ENCODE assay signal across 23 mouse cellular contexts in genomic region chr11:48152219-48152618, GRCm38 (mm10).
"Had no signal": no experiment of that assay in that cellular context is flagged by ENCODE, and none has a peak within 500 bp of the region (broad histone marks: within the 10 kb centered on the region; RNA-seq: fewer than 3 reads in every experiment).

No protein-coding gene starts in this region.

- H3K9me3 ChIP-seq: limb, embryonic 10.5 days; limb, embryonic 13.5 days; lung, embryonic 15.5 days; midbrain, embryonic 12.5 days; midbrain, embryonic 15.5 days; neural tube, embryonic 12.5 days; neural tube, embryonic 15.5 days had no signal

- H3K4me1 ChIP-seq: limb, embryonic 10.5 days; limb, embryonic 13.5 days; lung, embryonic 15.5 days; midbrain, embryonic 12.5 days; midbrain, embryonic 15.5 days; neural tube, embryonic 12.5 days; neural tube, embryonic 15.5 days had no signal

- DNase-seq: layer of hippocampus, adult 9-11 months; liver, postnatal 0 days; lung, postnatal 14 days; lung, postnatal 4 days; right cerebral cortex, adult 18-20 months; right cerebral cortex, postnatal 14 days; right cerebral cortex, postnatal 4 days; thymus, adult 2 months; thymus, postnatal 14 days; thymus, postnatal 4 days had no signal

- H3K36me3 ChIP-seq: limb, embryonic 10.5 days; limb, embryonic 13.5 days; lung, embryonic 15.5 days; midbrain, embryonic 12.5 days; midbrain, embryonic 15.5 days; neural tube, embryonic 12.5 days; neural tube, embryonic 15.5 days had no signal

- H3K9ac ChIP-seq: limb, embryonic 13.5 days; liver, embryonic 14.5 days; liver, postnatal 0 days; lung, embryonic 15.5 days; midbrain, embryonic 12.5 days; midbrain, embryonic 15.5 days; neural tube, embryonic 12.5 days; neural tube, embryonic 15.5 days had no signal

- H3K4me2 ChIP-seq: limb, embryonic 13.5 days; liver, embryonic 11.5 days; lung, embryonic 15.5 days; midbrain, embryonic 12.5 days; midbrain, embryonic 15.5 days; neural tube, embryonic 12.5 days; neural tube, embryonic 15.5 days had no signal

- H3K27me3 ChIP-seq: limb, embryonic 13.5 days; lung, embryonic 15.5 days; midbrain, embryonic 12.5 days; midbrain, embryonic 15.5 days; neural tube, embryonic 12.5 days; neural tube, embryonic 15.5 days had no signal

- ATAC-seq: hindbrain, postnatal 0 days; inflammation-experienced regulatory T-cells, adult 6 months; liver, postnatal 0 days; midbrain, embryonic 15.5 days had no signal

- H3K27ac ChIP-seq: hindbrain, postnatal 0 days; layer of hippocampus, adult 2 months; limb, embryonic 10.5 days; limb, embryonic 13.5 days; liver, embryonic 14.5 days; lung, embryonic 15.5 days; midbrain, embryonic 12.5 days; midbrain, embryonic 15.5 days; neural tube, embryonic 12.5 days; neural tube, embryonic 15.5 days; stomach, postnatal 0 days had no signal

- H3K4me3 ChIP-seq: layer of hippocampus, adult 2 months; limb, embryonic 10.5 days; limb, embryonic 13.5 days; lung, embryonic 15.5 days; midbrain, embryonic 12.5 days; midbrain, embryonic 15.5 days; neural tube, embryonic 12.5 days; neural tube, embryonic 15.5 days had no signal
